Mouse (Mus musculus) adrenal gland, postnatal 4 days (tissue): ENCODE data around the gene Plod3. TPM values are rescaled to one million over a fixed set of nuclear protein-coding genes. Genes with fewer than 3 reads are reported as not detected.

Source experiments
- microRNA-seq: library from miRNA; unstranded; fragments of <30 nt; microRNA quantifications from one replicate; pipeline ENCODE4 v1.2.0, GENCODE M21; 2021
- total RNA-seq, 2 experiments: library from RNA; stranded (reverse); gene quantifications; 2 replicates each; pipeline ENCODE4 v1.2.3; 2021

The Plod3 gene
- total RNA-seq, 2 experiments from 2014 or later: 60.4 to 64.7 TPM

Small RNA genes lying within 50 kb of the gene (microRNA-seq; reads per million reads assigned to microRNA genes)
- gene Mir702: 67.6 reads per million, percentile 41 among the genes with 10 or more reads in this experiment

Other genes with a start within 250 kb of the Plod3 start
- 10 to 100 TPM; 17.5 to 22.3 TPM for gene Col26a1, start 103.8 kb upstream of the Plod3 start, total RNA-seq
- 10 to 100 TPM; 33.6 to 38.2 TPM for gene Ift22, start 78.9 kb upstream of the Plod3 start, total RNA-seq
- 100 to 1,000 TPM; 211 to 213 TPM for gene Fis1, start 33.7 kb upstream of the Plod3 start, total RNA-seq
- gene Cldn15, start 20.4 kb upstream of the Plod3 start, total RNA-seq: 10 to 100 TPM; 11.1 to 13.4 TPM
- 10 to 100 TPM; 57.4 to 60.6 TPM for gene Znhit1, start 1.0 kb downstream of the Plod3 start, total RNA-seq
- gene Vgf, start 39.4 kb downstream of the Plod3 start, total RNA-seq: 10 to 100 TPM; 15.3 to 17.2 TPM
- gene Ap1s1, start 59.1 kb downstream of the Plod3 start, total RNA-seq: 100 to 1,000 TPM; 121 to 124 TPM
- gene Serpine1, start 85.2 kb downstream of the Plod3 start, total RNA-seq: 1 to 10 TPM; 1.7 to 2.2 TPM
- 10 to 100 TPM; 36.2 to 46.0 TPM for gene Trim56, start 129.2 kb downstream of the Plod3 start, total RNA-seq
- gene Muc3, start 162.3 kb downstream of the Plod3 start, total RNA-seq: not detected
- under 1 TPM; 0.31 to 0.67 TPM for gene Muc3a, start 225.4 kb downstream of the Plod3 start, total RNA-seq